Mouse (Mus musculus) heart, adult 18-20 months (tissue): ENCODE data around the gene Rcor2. TPM values are rescaled to one million over a fixed set of nuclear protein-coding genes. Genes with fewer than 3 reads are reported as not detected.

ENCODE experiments used
- DNase-seq, 2 experiments: peaks; one replicate each; pipeline ENCODE4 v3.0.0; 2021 to 2022; ENCODE audit warnings: mixed read lengths in 1 of 2
- total RNA-seq, 2 experiments: library from RNA; stranded (reverse); gene quantifications; 2 replicates each; pipeline ENCODE4 v1.2.3; 2021

The Rcor2 gene
- total RNA-seq, 2 experiments from 2014 or later: 4.0 to 6.5 TPM

DNA sequence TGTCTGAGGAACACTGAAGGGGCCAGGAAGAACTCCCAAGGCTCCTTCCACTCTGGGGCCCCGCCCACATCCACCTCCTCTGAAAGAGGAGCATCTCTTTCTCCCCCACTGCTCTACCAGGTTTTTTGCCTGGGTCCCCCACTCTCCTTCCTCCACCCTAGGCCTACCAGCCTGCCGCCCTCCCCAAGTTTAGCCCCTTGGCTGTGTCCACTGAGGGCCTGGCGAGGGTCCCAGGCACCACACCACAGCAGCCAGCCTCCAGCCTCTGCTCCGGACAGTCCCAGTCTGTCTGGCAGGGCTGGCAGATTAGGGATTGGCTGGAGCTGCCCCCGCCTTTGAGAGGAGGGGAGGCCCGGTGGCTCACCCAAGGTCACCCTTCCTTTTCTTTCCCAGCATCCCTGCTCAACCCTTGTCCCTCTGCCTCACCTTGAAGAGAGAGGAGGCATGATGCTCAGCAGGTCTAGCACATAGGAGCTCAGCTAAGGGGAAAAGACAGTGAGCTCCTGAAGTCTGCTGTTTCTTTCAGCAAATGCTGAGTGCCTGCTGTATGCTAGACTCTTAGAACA lies 2.3 kb upstream of the Rcor2 start:
- peak; percentile 61 to 75 for DNase-seq

DNA sequence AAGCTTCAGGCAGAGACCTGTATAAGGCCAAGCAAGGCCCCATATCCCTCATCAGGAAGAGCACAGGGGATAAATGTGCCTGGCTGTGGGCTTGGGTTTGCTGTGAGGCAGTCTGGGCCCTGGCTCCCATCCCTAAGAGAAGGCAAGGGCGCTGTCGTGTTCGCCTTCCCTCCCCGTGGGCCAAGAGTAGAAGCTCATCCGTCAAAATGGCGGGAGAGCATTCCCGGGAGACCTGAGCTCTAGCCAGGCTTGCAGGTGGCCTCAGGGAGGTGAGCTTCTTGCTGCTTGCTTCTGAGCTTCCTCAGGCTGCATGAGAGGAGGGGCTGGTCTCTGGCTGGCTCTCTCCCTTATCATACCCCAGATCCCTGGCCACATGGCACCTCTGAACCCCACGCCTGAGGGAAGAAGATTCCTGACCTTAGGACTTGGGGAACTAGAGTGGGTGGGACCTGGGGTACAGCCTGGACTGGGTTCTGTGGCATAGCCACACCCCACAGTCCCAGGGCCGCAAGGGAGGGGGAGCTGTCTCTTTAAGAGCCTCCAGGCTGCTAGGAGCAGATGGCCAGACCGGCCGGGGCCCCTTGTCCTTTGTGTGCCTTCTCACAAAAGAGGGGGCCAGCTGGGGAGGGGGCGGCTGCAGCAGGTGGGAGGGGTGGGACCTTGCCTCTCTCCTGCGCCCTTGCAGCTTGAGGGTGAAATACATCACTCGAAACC lies 1.5 kb upstream of the Rcor2 start:
- DNase-seq: peak in 1 of 2 experiments; percentile 28

DNA sequence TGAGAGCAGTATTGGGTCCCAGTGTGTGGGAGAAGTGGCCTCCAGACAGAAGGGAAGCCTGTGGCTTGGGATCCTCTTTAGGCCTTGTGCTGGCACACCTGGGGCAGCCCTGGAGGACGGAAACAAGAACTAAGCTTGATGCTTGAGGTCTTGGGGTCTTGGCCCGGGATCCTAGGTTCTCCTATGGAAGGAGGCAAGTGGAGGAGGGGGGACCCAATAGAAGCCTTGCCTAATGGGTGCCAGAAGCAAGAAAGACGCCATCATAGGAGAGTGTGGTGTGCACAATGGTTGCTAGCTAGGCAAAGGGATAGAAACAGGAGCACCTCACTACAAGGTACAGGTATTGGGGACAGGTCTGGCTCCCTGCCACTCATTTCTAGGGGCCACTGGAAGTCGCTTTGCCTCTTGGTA lies 699 bp upstream of the Rcor2 start:
- DNase-seq: peak in 1 of 2 experiments; percentile 48

DNA sequence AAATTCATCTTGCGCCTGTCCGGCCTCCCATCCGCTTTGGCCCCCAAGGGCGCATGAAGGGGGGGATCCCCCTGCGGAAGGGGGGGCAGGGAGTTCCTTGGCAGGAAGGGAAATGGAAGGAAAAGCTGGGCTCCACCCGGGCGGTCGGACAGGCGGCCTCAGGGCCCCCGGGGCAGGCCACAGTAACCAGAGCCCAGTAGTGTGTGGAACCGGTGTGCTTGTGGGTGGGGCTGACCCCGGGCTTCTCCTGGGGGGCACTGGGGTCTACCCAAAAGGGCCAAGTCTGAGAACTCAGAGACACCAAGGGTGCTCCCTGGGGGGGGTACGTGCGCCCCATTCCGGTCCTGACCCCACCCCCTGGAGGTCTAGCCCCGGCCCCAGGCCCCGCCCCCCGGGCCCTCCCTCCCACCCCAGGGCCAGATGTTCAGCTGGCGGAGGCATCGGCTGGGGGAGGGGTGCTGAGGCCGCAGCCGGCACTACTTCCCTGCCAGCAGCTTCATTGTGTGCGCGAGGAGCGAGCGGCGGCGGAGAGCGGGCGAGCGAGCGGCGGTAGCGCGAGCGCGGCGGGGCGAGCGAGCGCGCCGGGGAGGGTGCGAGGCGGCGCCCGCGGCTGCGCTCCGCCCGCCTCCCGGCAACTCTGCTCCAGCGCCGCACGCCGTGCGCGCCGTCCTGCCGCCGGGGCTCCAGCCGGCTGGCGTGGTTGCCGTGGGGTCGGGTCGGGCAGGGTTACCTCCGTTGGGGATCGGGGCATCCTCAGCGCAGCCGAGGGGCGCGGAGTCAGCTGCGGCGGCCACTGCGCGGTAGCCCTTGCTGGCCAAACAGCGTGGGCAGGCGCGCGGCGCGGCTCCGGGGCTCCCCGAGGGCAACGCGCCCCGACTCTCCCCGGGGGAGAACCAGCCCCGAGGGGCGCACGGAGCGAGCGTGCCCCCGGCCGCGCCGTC lies 926 bp downstream of the Rcor2 start:
- peak; percentile 85 to 91 for DNase-seq

DNA sequence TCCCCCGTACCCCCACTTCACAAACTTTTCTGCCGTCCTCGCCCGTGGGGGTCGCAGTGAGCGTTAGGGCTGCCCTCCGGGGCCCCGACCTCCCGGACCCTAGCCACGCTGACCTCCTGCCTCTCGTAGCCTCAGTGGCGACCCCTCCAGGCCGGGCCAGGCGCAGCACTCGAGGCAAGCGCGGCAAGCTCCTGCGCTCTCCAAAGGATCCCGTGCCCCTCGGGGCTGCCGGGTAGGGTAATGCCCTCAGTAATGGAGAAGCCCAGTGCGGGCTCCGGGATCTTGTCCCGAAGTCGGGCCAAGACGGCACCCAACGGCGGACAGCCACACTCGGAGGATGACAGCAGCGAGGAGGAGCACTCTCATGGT lies 1.6 kb downstream of the Rcor2 start:
- DNase-seq: peak; percentile 75 to 83

DNA sequence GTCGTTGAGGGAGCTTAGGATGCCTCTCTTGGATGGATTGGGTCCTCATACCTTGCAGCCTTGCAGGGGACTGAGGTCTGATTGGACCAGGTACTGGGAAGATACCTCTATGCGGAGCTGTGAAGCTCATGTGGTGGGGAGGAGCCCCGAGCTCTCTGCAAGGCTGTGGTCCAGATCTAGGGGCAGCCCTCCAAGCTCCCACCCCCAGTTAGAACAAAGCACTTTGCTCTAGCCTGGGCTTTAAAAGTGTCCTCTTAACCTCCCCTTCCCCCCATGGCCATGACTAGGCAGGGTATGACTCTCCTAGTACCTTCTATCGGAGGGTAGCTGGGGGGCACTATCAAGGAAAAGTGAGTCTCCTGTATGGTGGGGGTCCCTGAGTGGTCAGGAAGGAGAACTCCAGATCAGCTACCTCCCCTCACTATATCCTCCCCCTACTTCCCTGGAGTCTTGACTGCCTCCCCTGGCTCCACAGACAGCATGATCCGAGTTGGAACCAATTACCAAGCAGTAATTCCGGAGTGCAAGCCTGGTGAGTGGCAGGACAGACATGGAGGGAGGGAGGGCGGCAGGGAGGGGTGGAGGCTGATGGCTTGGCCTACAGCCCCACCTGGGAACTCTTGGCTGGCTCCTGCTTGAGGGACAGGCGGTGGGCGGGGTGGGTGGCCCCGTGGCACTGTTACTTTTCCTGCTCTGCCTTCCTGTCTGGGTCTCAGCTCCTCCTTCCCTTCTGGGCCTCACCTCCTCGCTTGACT lies 2.3 kb downstream of the Rcor2 start:
- peak; percentile 40 to 49 for DNase-seq

DNA sequence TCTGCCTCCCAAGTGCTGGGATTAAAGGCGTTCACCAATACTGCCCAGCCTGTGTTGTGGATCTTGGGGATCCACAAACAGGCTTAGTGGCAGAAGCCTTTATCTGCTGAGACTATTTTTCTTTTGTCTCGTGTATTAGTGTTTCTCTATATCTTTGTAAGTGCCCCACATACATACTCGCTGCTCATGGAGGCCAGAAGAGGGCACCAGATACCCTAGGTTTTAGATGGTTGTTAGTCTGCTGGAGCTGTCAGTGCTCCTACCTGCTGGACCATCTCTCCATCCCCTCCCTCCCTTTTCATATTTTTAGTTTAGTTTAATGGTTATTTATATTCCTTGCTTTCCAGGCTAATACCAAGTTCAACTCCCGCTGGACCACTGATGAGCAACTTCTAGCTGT lies 6.4 kb downstream of the Rcor2 start:
- no peak for DNase-seq

DNA sequence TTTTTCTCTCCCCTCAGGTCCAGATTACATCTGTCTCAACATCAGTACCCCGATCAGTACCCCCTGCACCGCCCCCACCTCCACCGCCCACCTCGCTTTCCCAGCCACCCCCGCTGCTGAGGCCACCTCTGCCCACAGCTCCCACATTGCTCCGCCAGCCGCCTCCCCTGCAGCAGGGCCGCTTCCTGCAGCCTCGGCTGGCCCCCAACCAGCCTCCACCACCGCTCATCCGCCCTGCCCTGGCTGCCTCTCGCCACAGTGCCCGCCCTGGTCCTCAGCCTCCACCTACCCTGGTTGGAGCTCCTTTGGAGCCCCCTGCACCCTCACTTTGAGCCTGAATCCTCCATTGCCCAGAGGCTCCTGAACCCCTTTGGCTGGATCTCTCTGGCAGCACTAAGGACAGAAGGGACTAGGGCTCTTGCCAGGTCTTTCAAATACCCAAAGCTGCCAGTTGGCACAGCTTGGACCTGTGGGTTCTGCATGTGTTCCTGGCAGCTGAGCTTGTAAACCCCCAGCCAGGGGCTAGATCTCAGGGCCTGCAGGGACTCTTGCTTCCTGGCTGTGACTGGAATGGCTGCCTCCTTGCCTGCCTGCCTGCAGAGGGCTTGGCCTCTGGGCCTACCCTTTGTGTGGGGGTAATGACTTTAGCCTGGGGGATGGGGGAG lies 7.3 kb downstream of the Rcor2 start:
- DNase-seq: peak; percentile 43 to 69

DNA sequence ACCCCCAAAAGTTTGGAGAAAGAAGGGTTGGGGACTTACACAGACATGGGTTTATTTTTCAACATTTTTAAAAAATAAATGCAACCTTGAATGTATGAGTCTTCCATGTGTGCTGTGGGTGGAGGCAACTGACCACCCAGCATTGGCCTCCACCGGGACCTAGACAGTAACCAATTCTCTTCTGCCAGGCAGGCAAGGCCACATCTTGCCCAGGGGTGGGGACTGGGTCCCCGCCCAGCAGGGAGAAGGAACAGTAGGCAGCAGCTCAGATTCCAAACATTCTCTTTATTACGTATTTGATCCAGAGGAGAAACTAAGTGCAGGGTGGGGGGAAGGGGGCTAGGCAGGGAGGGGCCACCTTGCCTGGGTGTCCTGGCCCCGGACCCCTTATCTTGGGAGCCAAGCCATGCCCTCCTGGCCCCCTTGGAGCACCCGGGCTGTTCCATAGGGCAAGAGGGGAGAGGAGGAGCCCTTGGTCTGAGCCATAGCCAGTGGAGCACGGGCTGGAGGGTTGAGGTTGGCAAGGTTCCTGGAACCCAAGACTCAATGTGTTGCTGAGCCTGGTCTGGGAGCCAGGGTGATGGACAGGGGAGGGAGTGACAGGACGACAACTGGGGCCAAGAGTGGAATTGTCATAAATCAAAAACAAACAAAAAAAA lies 8.1 kb downstream of the Rcor2 start:
- no peak for DNase-seq

DNA sequence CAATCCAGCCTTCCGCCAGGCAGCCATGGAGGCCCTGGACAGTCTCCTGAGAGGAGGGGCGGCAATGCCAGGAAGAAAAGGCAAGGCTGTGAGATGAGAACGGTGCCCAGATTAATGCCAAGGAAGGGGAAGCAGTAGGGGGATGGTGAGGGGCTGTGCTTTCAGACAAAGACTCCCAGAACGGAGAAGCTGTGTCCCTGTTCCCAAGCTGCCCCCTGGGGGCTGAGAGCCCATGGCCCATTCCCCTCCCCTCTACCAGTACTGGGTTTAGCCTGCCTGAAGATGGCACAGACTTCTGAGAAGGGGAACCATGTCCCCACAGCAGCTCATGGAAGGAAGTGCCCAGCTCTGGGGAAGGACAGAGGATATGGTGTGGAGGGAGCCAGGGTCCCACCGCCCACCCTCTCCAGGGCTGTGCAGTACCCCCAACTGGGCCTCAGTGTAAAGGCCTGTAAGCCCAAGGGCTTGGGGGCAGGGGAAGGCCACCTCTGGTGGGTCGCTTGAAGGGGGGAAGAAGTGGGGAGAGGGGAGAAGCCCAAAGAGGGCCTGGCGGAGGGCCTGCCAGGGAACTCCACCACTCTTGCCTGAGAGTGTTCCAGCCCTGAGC lies 9.0 kb downstream of the Rcor2 start:
- DNase-seq: no peak

DNA sequence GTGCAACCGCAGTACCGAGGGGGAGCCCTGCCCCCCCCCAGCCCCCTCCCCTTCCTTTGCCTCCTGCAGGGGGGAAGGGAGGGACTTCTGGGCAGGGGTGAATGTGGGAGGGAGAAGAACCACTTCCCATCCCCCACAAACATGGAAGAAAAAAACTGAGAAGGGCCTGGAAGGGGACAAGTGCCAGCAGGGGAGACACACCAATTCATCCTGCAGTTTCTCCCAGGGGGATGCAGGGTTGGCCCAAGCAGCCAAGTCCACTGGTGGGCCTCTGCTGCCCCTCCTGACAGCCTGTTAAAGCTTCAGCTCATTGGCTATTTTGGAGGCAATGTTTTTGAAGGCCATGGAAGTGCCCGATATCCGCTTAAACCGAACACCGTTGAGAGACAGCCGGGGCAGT lies 9.7 kb downstream of the Rcor2 start:
- DNase-seq: no peak

DNA sequence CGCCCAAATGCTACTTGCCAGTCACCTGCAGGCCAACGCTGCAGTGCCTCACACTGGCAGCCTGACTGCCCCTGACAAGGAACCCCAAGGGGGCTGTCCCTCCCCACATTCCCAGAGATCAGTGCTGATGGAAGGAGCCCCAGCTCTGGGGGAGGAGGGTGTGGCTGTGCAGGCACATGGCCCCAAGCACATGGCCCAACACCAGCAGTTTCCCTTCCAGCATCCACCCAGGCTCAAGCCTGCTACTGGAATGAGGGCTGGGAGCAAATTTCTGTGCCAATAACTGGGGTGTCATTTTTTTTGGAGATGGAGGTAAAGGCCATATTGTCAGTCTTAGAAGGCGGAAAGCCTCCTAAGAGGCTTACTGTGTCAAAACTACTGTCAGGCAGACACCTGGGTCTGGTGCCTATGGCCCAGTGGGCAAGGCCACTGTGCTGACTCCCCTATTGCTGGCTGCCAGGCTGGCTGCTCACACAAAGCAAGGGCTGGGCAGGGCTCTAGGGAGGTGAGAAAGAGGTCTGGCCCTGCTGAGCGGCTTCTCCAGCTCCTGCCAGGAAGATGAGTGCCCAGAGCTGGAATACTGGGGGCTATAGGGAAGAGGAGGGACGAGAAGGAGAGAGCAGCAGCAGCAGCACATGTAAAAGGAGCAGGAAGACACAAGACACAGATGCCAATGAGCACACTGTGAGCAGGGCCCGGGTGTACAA lies 11.2 kb downstream of the Rcor2 start:
- DNase-seq: no peak

DNA sequence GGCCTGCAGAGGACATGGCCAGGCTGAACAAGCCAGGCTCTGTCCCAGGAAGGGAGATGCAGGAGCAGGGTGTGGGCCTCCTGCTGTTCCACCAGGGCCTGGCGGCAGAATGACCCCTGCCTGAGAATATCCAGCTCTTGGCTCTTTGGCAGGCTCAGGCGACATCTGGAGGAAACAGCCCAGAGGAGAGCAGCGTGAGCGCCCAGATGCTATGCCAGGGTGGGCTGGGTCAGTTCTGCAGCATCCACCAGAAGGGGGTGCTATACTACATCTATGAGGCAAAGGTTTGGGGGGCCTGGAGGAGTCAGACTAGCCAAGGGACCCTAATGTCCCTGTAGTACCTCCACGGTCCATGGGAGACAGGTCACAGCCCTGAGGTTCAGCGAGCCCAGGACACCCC lies 12.0 kb downstream of the Rcor2 start:
- DNase-seq: peak; percentile 66 to 76

DNA sequence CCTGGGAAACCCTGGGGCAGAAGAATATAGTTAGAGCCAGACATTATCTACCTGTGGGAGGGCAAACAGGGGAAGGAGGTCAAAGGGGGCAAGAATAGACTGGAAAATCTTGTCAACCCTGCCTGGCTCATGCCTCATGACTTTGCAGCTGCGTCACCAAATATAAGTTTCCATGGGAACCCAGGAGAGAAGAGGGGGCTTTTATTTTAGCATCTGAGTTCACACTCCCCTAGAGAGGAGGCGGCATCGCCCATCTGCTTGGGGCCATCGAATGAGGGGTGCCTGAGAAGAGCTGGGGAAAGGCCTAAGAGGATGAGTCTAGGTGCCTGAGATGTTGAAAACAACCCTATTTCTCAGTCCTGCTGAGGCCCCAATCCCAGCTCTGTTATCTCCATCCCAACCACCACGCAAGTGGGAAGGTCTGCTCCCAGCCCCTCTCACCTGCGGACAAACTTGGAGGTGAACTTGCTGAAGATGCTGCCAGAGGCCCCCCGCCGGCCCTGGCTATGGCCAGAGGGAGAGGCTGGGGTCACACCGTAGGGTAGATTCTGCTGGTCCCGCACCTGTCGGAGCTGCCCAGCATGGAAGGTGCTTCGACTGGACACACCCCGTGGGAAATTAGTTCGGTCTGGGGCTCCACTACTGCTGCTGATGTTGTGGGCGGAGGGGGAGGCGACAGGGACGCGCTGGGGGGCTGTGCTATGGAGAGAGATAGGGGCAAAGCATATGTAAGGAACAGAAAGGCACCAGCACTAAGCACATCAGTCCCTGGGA lies 13.6 kb downstream of the Rcor2 start:
- DNase-seq: no peak

DNA sequence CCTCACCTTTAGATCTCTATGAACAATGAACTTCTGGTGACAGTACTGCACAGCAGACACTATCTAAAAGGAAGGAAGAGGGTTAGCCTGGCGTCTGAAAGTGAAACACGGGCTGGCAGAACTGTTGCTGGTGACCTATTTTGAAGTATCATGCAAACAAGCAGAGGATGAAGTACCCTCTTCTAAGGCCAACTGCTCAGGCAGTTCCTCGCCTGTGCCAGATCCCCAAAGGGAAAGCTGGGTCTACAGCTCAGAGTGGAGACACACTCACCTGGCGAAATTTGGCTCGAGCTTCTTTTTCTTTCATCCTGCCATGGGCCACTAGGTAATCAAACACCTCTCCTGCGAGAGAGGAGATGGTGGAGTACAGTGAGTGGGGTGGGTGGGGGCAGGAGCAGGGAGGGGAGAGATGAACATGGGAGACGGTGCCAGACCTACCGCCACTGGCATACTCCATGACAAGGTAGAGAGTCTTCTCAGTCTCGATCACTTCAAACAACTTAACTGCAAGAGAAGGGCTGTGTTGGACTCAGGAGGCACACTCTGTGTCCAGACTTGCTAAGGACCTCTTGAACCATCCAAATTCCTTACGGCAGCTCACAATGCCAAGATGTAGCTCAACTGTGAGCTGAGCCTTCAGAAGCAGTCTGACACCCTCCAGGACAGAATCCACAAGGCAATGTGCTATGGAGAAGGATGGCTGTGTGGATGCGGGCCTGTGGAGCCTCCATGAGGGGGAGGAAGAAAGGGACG lies 19.6 kb downstream of the Rcor2 start:
- no peak for DNase-seq

DNA sequence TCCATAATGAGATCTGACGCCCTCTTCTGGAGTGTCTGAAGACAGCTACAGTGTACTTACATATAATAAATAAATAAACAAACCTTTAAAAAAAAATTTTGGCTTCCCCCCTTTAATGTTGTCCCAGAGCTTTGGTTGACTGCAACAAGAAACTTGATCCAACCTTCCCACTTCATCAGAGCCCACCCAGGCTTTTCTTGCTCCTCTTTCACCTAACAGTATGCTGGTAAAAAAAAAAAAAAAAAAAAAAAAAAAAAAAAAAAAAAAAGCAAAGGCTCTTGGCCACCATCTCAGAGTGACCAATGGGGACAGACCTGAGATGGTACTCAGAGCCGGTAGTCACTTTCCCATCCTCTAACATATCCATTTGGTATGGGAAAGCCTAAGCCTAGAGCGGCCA lies 21.2 kb downstream of the Rcor2 start:
- no peak for DNase-seq

DNA sequence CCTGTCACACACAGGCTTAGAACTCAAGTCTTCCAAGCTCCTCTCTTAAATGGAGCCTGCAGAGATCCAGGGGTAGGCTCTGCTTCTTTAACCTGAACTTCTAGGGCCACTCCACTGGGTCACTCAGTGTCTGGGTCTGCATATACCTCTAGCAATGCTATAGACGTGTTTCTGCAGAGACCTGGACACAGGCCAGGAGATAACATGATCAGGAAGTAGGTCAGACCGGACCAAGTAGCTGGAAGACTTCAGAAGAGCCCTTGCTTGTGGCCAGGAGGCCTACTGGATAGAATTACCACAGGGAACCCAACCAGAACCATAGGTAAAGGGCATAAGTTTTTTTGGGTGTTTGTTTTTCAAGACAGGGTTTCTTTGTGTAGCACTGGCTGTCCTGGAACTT lies 22.6 kb downstream of the Rcor2 start:
- DNase-seq: no peak

DNA sequence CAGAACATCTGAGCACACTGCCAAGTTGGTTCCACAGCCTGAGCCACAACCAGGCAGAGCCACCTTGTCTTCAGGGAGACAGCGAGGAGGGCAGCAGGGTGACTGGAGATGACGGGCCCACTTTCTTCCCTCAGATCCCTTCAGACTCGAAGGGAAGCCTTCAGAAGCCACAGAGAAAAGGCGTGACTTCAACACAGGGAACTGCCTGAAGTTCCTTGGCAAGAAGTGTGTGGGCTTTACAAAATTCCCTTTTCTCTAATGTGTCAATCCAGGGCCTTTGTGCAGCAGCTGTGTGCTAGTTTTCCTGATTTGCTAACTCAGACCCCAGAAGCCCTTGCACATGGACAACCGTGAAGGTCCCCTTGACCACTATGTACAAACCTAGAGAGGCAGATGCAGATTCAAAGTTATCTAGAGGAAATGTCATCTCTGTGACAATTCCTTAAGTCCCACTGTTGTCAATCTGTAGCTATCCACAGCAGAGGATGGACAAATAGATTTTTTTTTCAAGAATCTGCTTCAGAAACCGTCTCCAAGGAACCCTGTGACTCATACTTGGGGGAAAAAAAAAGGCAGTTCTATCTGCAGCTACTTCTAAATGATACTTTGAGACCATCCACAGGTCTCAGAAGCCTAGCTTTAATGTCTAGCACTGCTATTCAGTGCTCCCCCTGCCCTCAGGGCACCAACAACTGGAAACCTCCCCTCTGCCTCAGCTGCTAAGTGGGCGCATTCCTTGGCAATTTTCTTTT lies 25.0 kb downstream of the Rcor2 start:
- DNase-seq: no peak
